ENCODE assay signal across 25 mouse cellular contexts in genomic region chr11:96847240-96847639, GRCm38 (mm10). TPM values are rescaled to one million over a fixed set of nuclear protein-coding genes. Genes with fewer than 3 reads are reported as not detected.
DNase-seq lines count a peak whose midpoint lies in the region; ATAC-seq lines count a peak whose summit lies in the region.
"Had no signal": no experiment of that assay in that cellular context is flagged by ENCODE, and none has a peak within 500 bp of the region (broad histone marks: within the 10 kb centered on the region; RNA-seq: fewer than 3 reads in every experiment).

No protein-coding gene starts in this region.

- peak; percentile 39; the same call in 1 of the 2 replicates for ATAC-seq in kidney, embryonic 16.5 days (ENCODE audit: low FRiP score, low TSS enrichment)
- ATAC-seq in neural tube, embryonic 12.5 days (ENCODE audit: low FRiP score, low read depth) = no peak
- ATAC-seq: activated CD4-positive, CD25-positive, alpha-beta regulatory T cell, adult 4 months; forebrain, embryonic 16.5 days; lung, postnatal 0 days; midbrain, embryonic 15.5 days; Patski had no signal

- H3K4me1 ChIP-seq in kidney, embryonic 16.5 days (ENCODE audit: insufficient read depth, low read length) = peaks cover 13% of the 10 kb centered on the region
- peaks cover 27% of the 10 kb centered on the region for H3K4me1 ChIP-seq in limb, embryonic 10.5 days
- peaks cover 10% of the 10 kb centered on the region for H3K4me1 ChIP-seq in neural tube, embryonic 12.5 days

- no peaks in the 10 kb centered on the region for H3K36me3 ChIP-seq in kidney, embryonic 16.5 days (ENCODE audit: insufficient read depth, low read length)
- no peaks in the 10 kb centered on the region for H3K36me3 ChIP-seq in limb, embryonic 10.5 days
- H3K36me3 ChIP-seq in neural tube, embryonic 12.5 days = no peaks in the 10 kb centered on the region
- H3K36me3 ChIP-seq: hindbrain, embryonic 13.5 days; liver, embryonic 15.5 days; midbrain, embryonic 15.5 days had no signal

- no peaks in the 10 kb centered on the region for H3K9me3 ChIP-seq in kidney, embryonic 16.5 days (ENCODE audit: low read length)
- no peaks in the 10 kb centered on the region for H3K9me3 ChIP-seq in limb, embryonic 10.5 days (replicated peaks)
- H3K9me3 ChIP-seq in neural tube, embryonic 12.5 days = no peaks in the 10 kb centered on the region
- H3K9me3 ChIP-seq: hindbrain, embryonic 13.5 days; liver, embryonic 15.5 days; midbrain, embryonic 15.5 days had no signal

- H3K4me2 ChIP-seq in kidney, embryonic 16.5 days (replicated peaks; ENCODE audit: low read depth, low read length) = no peak overlapping the region
- H3K4me2 ChIP-seq in neural tube, embryonic 12.5 days (replicated peaks) = 0 out of 2 replicates have a peak overlapping the region, but pooled peaks have one; percentile 4
- H3K4me2 ChIP-seq: heart, embryonic 11.5 days; hindbrain, embryonic 13.5 days; liver, embryonic 15.5 days; midbrain, embryonic 15.5 days had no signal

- no peak for DNase-seq in kidney, adult 18-20 months
- peak; percentile 50 for DNase-seq in embryo, embryonic 9.5 days (ENCODE audit: extremely low spot score)
- no peak for DNase-seq in limb, embryonic 10.5 days (ENCODE audit: low spot score)
- DNase-seq in retina, embryonic 14.5 days (ENCODE audit: low spot score) = no peak
- no peak for DNase-seq in thymus, postnatal 0 days (ENCODE audit: low spot score)
- no peak for DNase-seq in adrenal gland, adult 18-20 months (ENCODE audit: low spot score in 2 of 2)
- DNase-seq: adrenal gland, postnatal 14 days; B cell, adult 2 months; cerebellum, adult 9-11 months; heart, postnatal 10 days; layer of hippocampus, postnatal 36 days; right cerebral cortex, postnatal 4 days; thymus, postnatal 25 days had no signal

- H3K27me3 ChIP-seq in kidney, embryonic 16.5 days (ENCODE audit: insufficient read depth, low read length) = no peaks in the 10 kb centered on the region
- H3K27me3 ChIP-seq in limb, embryonic 10.5 days (ENCODE audit: low read depth, poor library complexity, severe bottlenecking) = peaks cover 8% of the 10 kb centered on the region
- H3K27me3 ChIP-seq in neural tube, embryonic 12.5 days (replicated peaks) = peaks cover 4% of the 10 kb centered on the region; the same call in 1 of the 2 replicates
- H3K27me3 ChIP-seq: Patski had no signal

- WGBS in kidney, embryonic 16.5 days = 35% methylated on average over 3 of the region's 3 CpGs
- 56% methylated on average over 3 of the region's 3 CpGs for WGBS in limb, embryonic 10.5 days
- 36% methylated on average over 3 of the region's 3 CpGs for WGBS in neural tube, embryonic 12.5 days

- H3K27ac ChIP-seq in kidney, embryonic 16.5 days (ENCODE audit: low read length) = no peak overlapping the region
- H3K27ac ChIP-seq in limb, embryonic 10.5 days = peak overlapping the region; percentile 75
- H3K27ac ChIP-seq in neural tube, embryonic 12.5 days = no peak overlapping the region
- H3K27ac ChIP-seq: hindbrain, embryonic 13.5 days; kidney, postnatal 0 days; liver, embryonic 15.5 days; midbrain, embryonic 15.5 days had no signal

- no peak overlapping the region for H3K9ac ChIP-seq in kidney, embryonic 16.5 days (replicated peaks; ENCODE audit: low read length)
- no peak overlapping the region for H3K9ac ChIP-seq in neural tube, embryonic 12.5 days
- H3K9ac ChIP-seq: hindbrain, embryonic 13.5 days; liver, embryonic 15.5 days; midbrain, embryonic 15.5 days had no signal

- no peak overlapping the region for H3K4me3 ChIP-seq in kidney, embryonic 16.5 days (ENCODE audit: low read length)
- H3K4me3 ChIP-seq in limb, embryonic 10.5 days = 0 out of 2 replicates have a peak overlapping the region, but pooled peaks have one; percentile 15
- H3K4me3 ChIP-seq in neural tube, embryonic 12.5 days = no peak overlapping the region
- H3K4me3 ChIP-seq: hindbrain, embryonic 13.5 days; liver, embryonic 15.5 days; midbrain, embryonic 15.5 days; myocyte had no signal

RNA-seq across cellular contexts. Expression of gene Copz2, which starts 2.4 kb away (rescaled TPM):
- polyA plus RNA-seq in kidney, embryonic 16.5 days (2015; fragmentation: Nextera tagmentation; extraction: Ambion mirVana) = 115 and 117 TPM in 2 replicates
- 25.9 and 39.9 TPM in 2 replicates for polyA plus RNA-seq in limb, embryonic 10.5 days (2016; fragmentation: Nextera tagmentation; extraction: Ambion mirVana)
- polyA plus RNA-seq in neural tube, embryonic 12.5 days (2016; fragmentation: Nextera tagmentation; extraction: Ambion mirVana) = 41.4 and 46.9 TPM in 2 replicates
- polyA plus RNA-seq in thymus, postnatal 0 days (2015; fragmentation: Nextera tagmentation; extraction: Ambion mirVana) = 55.8 and 60.7 TPM in 2 replicates
- total RNA-seq in adrenal gland, adult 18-20 months (2021) = 10 to 100 TPM; 56.5 to 60.6 TPM
- polyA plus RNA-seq: activated CD4-positive, CD25-positive, alpha-beta regulatory T cell, adult 4 months had no signal

RNA-seq across cellular contexts. Expression of gene Nfe2l1, which starts 17.5 kb away (rescaled TPM):
- 93.9 and 96.8 TPM in 2 replicates for polyA plus RNA-seq in kidney, embryonic 16.5 days (2015; fragmentation: Nextera tagmentation; extraction: Ambion mirVana)
- 60.0 and 69.3 TPM in 2 replicates for polyA plus RNA-seq in limb, embryonic 10.5 days (2016; fragmentation: Nextera tagmentation; extraction: Ambion mirVana)
- 75.5 and 79.5 TPM in 2 replicates for polyA plus RNA-seq in neural tube, embryonic 12.5 days (2016; fragmentation: Nextera tagmentation; extraction: Ambion mirVana)
- 34.9 and 40.6 TPM in 2 replicates for polyA plus RNA-seq in thymus, postnatal 0 days (2015; fragmentation: Nextera tagmentation; extraction: Ambion mirVana)
- total RNA-seq in adrenal gland, adult 18-20 months (2021) = 100 to 1,000 TPM; 458 to 704 TPM

RNA-seq across cellular contexts. Expression of gene Cbx1, which starts 58.3 kb away (rescaled TPM):
- polyA plus RNA-seq in kidney, embryonic 16.5 days (2015; fragmentation: Nextera tagmentation; extraction: Ambion mirVana) = 109 and 121 TPM in 2 replicates
- polyA plus RNA-seq in limb, embryonic 10.5 days (2016; fragmentation: Nextera tagmentation; extraction: Ambion mirVana) = 179 and 200 TPM in 2 replicates
- 125 and 143 TPM in 2 replicates for polyA plus RNA-seq in neural tube, embryonic 12.5 days (2016; fragmentation: Nextera tagmentation; extraction: Ambion mirVana)
- 129 and 132 TPM in 2 replicates for polyA plus RNA-seq in thymus, postnatal 0 days (2015; fragmentation: Nextera tagmentation; extraction: Ambion mirVana)
- 10 to 100 TPM; 56.6 to 83.6 TPM for total RNA-seq in adrenal gland, adult 18-20 months (2021)
